Mouse (Mus musculus): ENCODE measurements around the gene Ewsr1. TPM values are rescaled to one million over a fixed set of nuclear protein-coding genes. Genes with fewer than 3 reads are reported as not detected.

Ewsr1 gene
- total RNA-seq, 2 experiments from 2014 or later = 288 to 295 TPM

DNA sequence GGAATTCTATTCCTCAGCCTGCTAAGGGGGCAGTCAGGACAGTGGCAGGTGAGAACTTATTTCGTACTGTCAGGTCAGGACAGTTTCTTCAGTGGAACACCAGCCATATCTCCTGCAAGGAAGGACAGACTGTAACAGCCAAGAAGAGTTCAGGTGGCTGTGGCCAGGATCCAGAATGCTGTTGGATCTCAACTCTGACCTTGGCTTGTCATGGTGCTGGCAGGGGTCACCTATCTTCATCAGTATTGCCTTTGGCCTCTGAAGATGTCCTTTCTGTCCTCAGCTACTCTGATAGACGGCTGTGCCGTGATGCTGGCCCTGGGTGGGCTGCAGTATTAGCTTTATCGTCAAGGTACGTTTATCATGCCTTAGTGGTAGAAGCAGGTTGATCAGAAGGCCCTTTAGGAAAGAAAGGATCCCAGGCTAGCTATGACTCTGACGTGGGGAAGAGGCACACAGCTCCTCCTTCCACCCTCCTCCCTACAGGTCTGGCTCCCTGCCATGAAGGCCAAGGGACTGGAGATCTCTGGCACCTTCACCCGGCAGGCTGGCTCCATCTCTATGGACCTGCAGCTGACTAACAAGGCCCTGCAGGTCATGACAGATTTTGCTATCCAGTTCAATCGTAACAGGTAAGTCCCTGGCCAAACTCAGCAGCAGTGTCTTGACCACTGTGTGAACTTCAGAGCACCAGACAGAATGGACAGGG is 61.8 kb downstream of the Ewsr1 start:
- DNase-seq (ENCODE audit: low spot score in 2 of 2) = no peak
- intact Hi-C loops (cut with DNase I) = no loop called here

- DNase-seq (ENCODE audit: low spot score in 2 of 2) = peak; percentile 79 to 87
- intact Hi-C loops (cut with DNase I) = no loop called here
Measured at GRCm38 (mm10) chr11:5035421-5035820, 63.6 kb downstream of the Ewsr1 start.

GRCm38 (mm10) chr11:5033136-5033535 is 65.9 kb downstream of the Ewsr1 start:
- intact Hi-C loops (cut with DNase I) = no loop called here
- no peak for DNase-seq (ENCODE audit: low spot score in 2 of 2)

- no peak for DNase-seq (ENCODE audit: low spot score in 2 of 2)
- intact Hi-C loops (cut with DNase I) = no loop called here
Measured at GRCm38 (mm10) chr11:5032706-5033105, 66.4 kb downstream of the Ewsr1 start.

DNA sequence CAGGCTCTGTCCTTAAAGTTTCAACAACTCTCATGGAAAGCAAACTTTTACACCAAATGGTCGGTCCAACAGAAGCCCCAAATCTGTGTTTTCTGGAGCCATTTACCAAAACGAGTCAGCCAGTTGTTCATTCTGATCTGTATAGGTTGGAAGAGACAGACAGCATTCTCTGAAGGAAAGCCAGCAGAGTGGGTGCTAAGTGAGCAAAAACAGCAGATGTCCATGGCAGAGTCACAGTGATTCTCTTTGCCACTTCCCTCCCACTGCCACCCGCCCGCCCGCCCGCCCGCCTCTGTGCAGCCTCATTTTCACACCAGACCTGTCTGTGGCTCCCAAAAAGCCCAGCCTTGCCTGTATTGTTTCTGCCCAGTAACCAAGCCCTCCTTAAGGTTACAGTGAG is 70.8 kb downstream of the Ewsr1 start:
- intact Hi-C loops (cut with DNase I) = no loop called here
- DNase-seq (ENCODE audit: low spot score in 2 of 2) = peak; percentile 63 to 68

GRCm38 (mm10) chr11:5025108-5025507 is 74.0 kb downstream of the Ewsr1 start:
- intact Hi-C loops (cut with DNase I) = no loop called here
- no peak for DNase-seq (ENCODE audit: low spot score in 2 of 2)

Small RNAs within 50 kb of the gene (microRNA-seq; reads per million reads assigned to microRNA genes)
- 0 reads per million in 2 experiments for gene Gm47296

Other genes with a start within 250 kb of the Ewsr1 start
- 100 to 1,000 TPM; 100 to 104 TPM for gene Nf2, start 249.7 kb downstream of the Ewsr1 start, total RNA-seq (2021)
- 10 to 100 TPM; 89.1 to 92.0 TPM for gene Nipsnap1, start 225.3 kb downstream of the Ewsr1 start, total RNA-seq (2021)
- 10 to 100 TPM; 35.8 to 38.3 TPM for gene Thoc5, start 203.9 kb downstream of the Ewsr1 start, total RNA-seq (2021)
- gene Nefh, start 151.2 kb downstream of the Ewsr1 start, total RNA-seq (2021) = 10 to 100 TPM; 35.5 to 38.2 TPM
- 100 to 1,000 TPM; 138 to 142 TPM for gene Ap1b1, start 112.4 kb downstream of the Ewsr1 start, total RNA-seq (2021)
- gene Rasl10a, start 41.1 kb downstream of the Ewsr1 start, total RNA-seq (2021) = 10 to 100 TPM; 61.7 to 63.2 TPM
- gene Gas2l1, start 33.9 kb downstream of the Ewsr1 start, total RNA-seq (2021) = 10 to 100 TPM; 60.9 to 70.2 TPM
- gene Rhbdd3, start 340 bp downstream of the Ewsr1 start, total RNA-seq (2021) = 10 to 100 TPM; 21.7 to 24.6 TPM
- gene Emid1, start 53.0 kb upstream of the Ewsr1 start, total RNA-seq (2021) = 10 to 100 TPM; 27.6 to 32.5 TPM
- gene Kremen1, start 162.3 kb upstream of the Ewsr1 start, total RNA-seq (2021) = 10 to 100 TPM; 10.6 to 12.7 TPM